Mouse (Mus musculus) right cerebral cortex, adult 18-20 months (tissue): ENCODE measurements around the gene Ptges.
"Not testable (repeated sequence)": the region's sequence is repeated elsewhere in the genome, so short reads cannot be mapped to it uniquely, and the experiment has no call there.

Source experiments
- DNase-seq: peaks from one replicate; pipeline ENCODE4 v3.0.0; 2022; ENCODE audit warnings: mixed read lengths

Ptges gene

DNA sequence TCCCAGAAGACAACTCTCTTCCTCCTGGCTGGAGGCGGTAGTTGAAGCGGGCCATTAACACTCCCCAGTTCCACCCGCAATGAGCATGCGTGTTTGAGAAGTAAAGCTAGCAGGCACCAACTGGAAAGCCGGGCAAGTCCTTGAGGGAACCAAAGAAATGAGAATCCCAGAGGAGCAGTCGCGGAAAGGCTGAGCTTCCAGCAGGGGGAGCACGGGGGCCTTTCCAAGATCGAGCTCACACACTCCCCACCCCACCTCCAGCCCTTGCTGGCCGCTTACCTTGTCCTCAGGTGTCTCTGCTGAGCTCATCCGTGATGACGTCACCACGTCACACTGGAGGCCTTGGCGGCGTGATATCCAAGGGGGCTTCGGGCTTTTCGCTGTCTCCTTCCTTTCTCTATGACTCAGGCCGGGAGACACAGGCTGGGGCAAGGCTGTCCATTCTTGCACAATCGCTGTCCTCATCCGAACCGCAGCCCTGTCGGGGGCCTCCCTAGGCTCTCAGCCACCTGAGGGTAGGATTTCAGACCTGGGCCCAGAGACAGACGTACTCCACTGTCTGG is at the start of gene Ptges:
Ptges (minus strand) TSS at position 381 of the 563 bp plus-strand sequence.
- peak; percentile 84 for DNase-seq

DNA sequence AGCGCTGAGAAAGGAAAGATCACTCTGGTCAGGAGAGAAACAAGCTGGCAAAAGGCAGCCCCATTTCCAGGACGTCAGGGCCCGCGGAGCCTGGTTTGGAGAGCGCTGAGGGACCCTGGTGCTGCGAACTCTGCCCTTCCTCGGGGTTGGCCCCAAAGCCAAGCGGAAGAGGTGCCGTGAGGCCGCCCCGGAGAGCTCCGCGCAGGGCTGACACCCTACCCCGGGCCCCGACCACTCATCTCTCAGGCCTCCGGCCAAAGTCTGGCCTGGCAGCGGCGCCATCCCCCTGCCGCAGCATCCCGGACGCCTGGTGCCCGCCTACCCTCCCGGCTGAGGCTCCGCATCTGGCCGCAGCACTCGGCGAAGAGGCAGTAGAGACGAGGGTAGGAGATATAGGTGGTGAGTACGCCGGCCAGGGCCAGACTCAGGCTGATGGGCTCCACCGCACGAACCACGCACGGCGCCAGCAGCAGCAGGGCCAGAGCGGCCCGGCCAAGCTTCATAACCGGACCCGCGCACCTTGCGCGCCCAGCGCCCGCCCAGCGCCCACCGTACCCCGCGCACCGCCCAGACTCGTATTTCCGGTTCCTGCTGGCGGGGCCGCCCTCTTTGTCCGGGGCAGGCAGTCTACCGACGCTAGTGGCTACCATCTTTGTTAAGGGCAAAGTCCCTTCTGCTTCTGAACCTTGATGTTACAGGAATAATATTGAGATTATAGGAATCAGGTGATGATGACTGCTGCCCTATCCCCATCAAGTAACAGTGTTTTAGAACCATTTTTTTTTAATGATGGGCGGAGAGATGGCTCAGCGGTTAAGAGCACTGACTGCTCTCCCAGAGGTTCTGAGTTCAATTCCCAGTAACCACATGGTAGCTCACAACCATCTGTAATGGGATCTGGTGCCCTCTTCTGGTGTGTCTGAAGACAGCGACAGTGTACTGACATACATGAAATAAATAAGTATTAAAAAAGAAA is 38.0 kb upstream of the Ptges start, which contains the start of gene Tor1a:
Tor1a (minus strand) TSS at position 582 of the 976 bp plus-strand sequence.
- peak; percentile 92 for DNase-seq

DNA sequence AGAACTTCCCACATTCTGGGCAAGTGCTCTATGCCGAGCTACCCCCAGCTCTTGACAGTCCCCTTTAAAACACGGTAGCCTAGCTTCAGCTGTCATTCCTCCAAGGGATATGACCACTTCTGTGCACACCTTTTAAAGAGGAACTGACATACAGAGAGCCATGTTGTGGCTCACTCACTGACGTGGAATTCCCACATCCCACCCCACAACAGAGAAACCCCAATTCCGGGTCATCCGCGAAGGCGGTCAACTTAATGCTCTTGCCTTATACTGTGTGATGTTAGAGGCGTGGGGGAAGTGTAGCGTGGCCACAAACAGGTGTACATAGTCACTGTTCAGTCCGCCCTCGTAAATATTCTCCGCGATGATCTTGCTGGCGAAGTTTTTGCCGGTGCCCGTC is 37.2 kb upstream of the Ptges start:
- DNase-seq, result no peak

DNA sequence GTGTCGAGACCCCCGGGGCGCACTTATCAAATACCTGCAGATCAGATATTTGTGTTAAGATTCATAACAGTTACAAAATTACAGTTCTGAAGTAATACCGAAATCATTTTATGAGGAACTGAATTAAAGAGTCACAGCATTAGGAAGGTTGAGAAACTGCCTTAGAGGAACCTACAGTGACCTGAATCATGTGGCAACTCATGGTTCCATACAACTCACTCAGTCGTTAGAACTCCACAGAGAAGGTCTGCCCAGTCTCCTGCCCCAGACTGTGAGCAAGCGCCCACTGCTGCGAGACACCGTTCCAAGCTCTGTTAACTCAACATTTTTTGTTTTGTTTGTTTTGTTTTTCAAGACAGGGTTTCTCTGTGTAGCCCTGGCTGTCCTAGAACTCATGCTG is 36.0 kb upstream of the Ptges start:
- DNase-seq, result no peak

DNA sequence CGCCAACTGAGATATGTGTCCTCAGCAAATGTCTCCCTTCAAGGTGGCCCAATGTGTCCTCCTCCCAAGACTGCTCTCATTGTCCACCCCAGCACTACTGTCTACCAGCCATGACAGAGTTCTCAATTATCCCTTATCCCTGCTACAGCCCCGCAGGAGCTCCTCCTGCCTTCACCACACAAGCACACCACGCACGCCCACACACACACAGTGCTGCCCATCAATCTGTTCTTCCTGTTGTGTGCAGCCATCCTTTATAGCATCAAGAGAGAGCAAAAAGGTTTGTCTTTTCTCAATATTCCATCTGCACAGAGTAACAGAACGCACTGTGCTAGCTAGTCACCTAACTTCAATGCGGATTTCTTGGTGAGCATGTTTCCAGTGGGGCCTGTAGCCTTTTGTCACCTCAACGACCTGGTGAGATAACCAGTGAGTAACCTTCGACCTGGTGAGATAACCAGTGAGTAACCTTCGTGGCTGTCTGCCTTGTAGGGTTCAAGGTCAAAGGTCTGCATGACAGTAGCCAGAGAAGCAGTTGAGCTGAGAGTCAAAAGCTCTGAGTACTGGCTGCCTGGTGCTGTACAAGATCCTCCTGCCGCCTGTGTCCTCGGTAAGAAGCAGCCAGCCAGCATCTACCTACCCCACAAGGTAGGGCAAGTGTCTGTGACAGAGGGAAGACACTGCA is 33.0 kb upstream of the Ptges start:
- DNase-seq, result peak; percentile 41

DNA sequence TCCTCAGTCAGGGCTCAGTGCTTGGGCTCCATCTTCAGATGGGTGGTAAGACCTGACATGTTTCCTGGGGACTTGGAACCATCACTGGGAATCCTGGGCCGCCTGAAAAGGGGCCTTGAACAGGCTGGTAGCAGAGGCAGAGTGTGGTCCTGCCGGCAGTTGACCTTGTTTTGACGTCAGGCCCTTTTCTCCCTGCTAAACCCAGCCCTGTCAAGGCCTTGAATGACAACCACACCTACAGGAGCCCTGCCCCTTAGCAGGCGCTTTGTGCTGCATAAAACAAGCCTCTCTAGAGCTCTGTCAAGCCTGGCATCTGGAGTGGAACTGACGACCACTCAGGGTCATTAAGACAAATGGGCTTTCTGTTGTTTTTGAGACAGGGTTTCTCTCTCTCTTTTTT is 30.2 kb upstream of the Ptges start:
- DNase-seq, result no peak

DNA sequence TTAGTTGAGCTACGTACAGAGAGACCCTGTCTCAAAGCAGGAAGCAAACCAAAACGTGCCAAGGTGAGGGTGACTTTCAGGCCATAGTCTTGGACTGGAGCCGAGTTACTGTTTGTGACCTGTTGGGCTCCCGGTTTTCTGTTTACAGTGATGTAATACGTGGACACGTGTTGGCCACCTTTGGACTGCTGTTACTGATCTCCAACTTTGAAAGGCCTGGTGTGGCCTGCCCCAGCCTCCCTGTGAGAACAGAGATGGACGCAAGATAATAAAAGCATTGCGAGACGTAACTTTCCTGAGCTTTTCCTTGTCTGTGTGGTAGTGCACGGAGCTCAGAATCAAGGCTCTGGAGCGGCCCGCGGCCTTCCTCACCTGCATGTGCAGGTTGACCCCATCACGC is 29.1 kb upstream of the Ptges start:
- no peak for DNase-seq

DNA sequence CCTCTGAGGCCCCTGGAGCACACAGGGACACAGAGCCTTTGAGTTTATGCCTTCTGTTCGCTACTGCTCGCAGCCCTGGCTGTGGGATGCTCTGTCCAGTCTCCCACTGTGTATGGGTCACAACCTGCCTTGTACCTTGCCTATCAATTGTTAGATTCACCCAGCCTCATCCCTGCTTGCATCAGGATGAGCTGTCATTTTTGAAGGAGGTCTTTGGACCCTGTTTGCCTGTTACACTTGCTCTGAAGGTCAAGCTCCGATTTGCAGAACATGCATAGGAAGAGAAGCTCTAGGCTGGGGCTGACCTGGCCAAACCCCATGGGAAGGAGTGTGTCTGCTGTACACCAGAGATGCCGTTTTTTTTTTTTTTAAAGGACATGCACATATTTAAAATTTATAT is 27.8 kb upstream of the Ptges start:
- no peak for DNase-seq

DNA sequence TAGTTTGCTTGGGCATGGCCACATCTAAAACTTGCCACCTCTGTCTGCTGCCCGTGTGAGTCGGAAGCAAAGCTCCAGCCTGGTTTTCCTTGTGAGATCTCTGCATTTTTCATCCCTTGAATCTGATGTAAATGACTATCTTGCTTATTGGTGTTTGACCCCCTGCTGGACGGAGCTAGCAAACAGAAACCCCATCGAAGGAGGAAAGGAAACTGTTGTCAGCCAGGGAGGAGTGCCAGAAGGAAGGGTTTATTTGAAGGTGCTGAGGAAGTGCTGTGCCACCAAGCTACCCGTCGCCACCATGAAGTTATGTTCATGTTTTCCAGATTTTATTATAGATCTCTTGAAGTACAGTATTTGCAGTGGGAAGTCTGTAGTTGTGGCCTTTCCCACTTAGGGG is 25.1 kb upstream of the Ptges start:
- DNase-seq, result no peak

DNA sequence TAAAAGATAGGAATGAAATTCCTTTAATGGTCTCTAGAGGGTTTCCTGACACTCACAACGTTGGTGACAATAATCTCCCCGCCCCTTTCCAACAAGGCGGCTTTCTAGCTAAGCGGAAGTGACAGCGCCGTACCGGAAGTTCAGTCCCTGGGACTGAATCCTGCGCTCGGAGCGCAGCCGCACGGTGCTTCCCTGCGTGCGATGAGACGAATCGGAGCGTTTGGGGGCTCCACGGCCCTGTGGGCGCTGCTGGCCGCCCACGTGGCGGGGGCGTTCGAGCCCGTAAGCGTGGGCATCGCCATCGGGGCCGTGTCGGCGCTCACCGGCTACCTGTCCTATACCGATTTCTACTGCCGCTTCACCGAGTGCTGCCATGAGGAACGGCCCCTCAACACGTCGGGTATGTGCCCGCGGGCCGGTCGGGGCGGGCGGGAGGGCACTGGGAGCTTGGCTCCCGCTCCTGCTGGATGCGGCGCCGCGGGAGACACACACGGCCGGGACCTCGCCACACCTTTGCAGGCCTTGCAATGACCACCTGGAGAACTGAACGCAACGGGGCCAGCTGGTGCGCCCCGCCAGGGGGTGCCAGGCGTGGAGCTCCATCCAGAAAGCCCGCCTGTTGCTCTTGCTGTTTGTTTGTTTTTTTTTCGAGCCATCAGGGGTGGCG is 23.3 kb upstream of the Ptges start, which contains the start of gene Tor1b:
Tor1b (plus strand) TSS at position 136 of the 667 bp plus-strand sequence.
- peak; percentile 92 for DNase-seq

DNA sequence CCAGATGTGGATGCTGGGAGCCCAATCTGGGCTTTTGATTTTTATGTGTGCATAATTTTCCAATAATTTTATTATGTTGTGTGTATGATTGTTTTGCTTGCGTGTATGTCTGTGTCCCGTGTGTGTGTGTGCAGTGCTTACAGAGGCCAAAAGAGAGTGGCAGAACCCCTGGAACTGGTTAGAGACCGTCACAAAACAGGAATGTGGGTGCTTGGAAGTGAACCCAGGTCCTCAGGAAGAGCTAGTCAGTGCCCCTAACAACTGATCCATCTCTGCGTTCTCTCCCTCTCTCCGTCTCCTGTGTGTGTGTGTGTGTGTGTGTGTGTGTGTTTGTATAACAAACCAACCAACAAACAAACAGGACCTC is 22.8 kb upstream of the Ptges start:
- DNase-seq, result no peak

DNA sequence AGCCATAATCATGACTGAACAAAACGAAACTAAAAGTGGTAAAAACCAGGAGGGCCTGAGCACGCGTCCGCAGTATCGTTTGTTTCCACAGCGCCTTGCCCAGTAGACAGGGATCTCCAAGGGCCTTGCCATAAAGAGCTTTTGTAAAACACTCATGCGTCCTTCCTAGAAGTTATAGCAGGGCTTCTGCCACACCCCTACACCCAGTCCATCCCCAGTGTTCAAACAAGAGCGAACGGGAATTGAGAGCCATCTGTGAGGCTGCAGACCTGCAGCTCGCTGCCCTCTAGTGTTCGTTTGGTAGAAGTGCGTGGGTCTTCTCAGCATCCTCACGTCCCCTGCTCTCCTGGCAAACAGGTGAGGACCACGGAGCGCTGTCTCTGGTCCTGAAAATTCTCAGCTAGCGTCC is 12.9 kb upstream of the Ptges start:
- peak; percentile 66 for DNase-seq

DNA sequence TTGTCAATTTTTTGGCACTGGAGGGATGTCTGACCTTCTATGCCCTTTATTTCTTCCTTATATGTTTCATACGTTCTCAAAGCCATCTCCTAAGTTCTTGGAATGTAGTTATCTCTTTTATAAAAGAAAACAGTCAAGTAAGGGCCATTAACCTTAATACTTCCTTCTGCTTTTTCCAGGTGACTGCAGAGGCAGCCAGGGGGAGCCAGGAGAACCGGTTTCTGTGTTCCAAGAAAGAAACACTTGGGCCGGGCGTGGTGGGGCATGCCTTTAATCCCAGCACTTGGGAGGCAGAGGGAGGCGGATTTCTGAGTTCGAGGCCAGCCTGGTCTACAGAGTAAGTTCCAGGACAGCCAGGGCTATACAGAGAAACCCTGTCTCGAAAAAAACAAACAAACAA is 12.5 kb upstream of the Ptges start:
- DNase-seq, result not testable (repeated sequence)

DNA sequence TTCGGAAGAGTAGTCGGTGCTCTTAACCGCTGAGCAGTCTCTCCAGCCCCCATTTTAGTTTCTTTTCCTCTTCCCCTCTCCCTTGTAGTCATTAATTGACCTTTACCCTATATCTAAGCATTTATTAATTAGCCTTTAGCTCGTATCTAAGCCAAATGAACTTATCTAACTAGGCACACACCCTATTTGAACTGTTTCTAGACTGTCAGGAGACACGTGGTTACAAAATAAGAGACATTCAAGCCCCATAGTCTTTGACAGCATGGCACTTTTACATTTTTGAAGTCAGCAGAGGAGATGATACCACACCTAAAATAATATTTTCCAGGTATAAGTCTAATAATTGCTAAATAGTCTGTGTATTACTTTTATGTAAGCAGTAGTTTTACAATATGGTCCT is 11.9 kb upstream of the Ptges start:
- no peak for DNase-seq

DNA sequence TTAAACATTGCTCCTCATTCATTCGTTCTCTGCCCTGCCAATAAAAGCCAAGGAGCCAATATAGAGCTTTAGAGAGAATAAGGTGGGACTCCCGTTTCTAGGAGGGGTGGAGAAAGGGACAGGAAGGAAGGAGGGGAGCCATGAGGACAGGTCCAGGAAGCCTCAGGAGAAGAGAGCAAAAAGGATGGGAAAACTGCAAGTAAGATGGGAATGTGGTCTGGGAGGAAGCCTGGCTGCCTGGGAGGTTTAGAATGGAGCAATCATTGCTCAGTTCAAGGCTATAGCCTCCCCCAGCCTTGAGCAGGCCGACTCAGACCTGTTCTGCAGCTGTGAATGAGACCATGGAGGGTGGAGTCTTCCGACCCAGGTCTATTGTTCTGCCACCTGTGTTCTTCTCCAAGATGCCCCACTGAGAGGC is 8.9 kb upstream of the Ptges start:
- DNase-seq, result no peak

DNA sequence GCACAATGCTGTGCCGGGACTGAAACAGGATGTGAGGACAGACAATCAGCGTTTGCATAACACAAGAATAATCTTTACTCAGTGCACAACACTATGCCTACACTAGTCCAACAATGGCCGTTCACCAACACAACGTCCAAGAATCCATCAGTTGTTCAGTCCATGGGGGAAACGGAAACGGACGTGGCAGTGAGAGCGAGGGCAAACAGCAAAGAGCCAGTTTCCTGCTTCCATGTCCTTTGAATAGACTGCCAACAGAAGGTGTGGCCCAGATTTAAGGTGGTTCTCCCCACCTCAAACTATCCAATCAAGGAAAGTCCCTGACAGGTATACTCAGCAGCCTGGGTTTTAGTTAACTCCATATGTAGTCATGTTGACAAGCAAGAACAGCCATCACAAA is 8.1 kb upstream of the Ptges start:
- no peak for DNase-seq

DNA sequence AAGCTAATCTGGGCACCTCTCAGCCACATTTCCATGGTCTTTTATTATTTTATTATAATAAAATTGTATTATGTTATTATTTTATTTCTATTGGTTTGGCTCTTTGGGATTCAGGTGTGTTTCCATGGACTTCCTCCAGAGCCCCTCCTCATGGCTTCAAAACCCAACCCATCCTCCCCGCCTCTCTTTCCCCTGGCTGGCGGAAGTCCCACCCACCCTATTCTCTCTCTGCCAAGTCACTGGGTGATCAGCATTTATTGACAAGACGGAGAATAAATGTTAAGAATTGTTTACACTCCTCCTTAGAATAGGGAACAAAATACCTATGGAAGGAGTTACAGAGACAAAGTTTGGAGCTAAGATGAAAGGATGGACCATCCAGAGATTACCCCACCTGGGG is 7.1 kb upstream of the Ptges start:
- no peak for DNase-seq

DNA sequence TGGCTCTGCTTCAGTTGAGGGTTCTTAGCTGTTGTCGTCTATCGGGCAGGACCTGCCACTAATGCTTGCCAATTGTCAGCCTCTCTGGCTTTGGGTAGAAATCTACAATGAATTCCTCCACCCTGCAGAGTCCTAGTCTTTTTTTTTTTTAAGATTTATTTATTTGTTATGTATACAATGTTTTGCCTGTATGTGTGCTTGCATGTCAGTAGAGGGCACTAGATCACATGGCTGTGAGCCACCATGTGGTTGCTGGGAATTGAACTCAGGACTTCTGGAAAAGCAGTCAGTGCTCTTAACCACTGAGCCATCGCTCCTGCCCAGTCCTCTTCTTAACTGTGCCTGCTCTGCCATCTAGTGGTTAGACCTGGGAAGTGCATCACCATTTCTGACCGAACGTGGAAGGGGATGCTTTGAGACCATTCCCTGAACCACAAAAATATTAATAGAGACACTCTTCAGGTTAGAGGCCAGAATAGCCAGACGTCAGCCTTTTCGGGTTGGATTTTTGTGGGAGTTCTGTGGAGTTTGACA is 4.3 kb upstream of the Ptges start:
- DNase-seq, result peak; percentile 67

DNA sequence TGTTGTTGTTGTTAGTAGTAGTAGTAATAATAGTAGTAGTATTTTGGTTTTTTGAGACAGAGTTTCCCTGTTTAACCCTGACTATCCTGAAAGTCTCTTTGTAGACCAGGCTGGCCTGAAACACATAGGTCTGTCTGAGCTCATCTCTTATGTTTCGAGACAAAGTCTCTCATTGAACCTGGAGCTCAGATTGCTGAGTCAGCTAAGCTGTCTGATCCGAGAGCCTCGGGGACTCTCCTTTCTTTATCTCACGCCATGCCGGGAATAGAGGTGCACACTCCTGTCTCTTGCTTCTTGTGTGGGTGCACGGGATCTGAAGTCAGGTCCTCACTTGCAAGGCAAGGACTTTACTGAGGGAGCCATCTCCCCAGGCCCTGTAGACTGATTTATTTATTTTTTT is 3.4 kb upstream of the Ptges start:
- no peak for DNase-seq

DNA sequence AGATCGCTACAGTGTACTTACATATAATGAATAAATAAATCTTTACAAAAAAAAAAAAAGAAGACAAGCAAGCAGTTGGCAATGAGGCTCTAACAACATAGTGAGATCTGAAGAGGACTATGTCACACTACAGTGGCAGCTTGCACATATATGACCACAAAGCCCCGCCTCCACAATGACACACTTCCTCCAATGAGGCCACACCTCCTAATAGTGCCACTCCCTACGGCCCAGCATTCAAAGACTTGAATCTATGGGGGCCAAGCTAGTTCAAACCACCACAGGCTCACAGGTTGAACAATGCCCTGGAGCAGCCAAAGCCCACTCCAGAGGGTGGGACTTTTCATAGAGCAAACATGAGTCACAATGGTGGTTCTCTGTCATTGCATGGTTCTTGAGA is 2.3 kb upstream of the Ptges start:
- DNase-seq, result no peak

DNA sequence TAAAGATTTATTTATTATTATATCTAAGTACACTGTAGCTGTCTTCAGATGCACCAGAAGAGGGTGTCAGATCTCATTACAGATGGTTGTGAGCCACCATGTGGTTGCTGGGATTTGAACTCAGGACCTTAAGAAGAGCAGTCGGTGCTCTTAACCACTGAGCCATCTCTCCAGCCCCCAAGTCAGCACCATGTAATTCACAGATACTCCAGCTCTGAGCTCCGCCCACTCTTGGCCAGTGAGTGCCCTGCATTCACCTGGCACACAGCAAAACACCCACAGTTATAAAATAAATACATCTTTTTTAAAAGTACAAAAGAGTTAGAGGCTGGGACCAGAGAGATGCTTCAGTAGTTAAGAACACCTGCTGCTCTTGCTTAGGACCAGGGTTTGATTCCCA is 1.2 kb upstream of the Ptges start:
- DNase-seq, result not testable (repeated sequence)

DNA sequence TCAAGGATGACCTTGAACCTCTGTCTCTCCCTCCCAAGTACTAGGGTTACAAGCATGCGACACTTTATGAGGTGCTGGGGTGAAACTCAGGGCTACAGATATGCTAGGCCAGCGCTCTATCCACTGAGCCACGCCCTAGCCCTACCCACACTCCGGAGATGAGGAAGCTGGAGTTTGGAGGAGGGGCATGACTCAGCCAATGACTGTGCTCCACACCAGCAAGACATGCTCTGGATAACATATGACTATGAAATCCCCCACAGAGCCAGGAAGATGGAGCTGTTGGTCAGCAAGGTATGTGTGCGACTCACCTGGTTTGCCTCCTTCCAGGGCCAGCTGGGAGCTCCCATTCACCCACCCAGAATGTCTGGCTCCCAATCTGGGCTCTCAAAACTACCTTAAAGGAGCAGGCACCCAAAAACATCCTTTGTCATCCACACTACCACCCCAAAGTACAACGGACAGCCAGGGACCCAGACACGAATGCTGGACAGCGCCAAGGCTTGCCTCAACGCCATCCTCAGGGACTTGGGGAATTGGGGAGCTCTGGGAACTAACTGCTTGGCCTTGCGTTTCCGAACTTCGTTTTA is 675 bp downstream of the Ptges start:
- peak; percentile 29 for DNase-seq
